Mouse (Mus musculus): ENCODE measurements at regions not wholly inside any gene's neighbourhood (a gene's known extent, or its start where the extent isn't known, plus 50 kb on each side); places are given as distances from the start of the nearest gene placed in this dataset.
A peak's percentile ranks its signal among the peaks of the same experiment; 100 is the strongest.

- ATAC-seq: no peak
Measured at GRCm38 (mm10) chr9:118204456-118204855, 54.5 kb upstream of the Cmc1 start.

GRCm38 (mm10) chr9:118206483-118206882, 56.5 kb upstream of the Cmc1 start:
- ATAC-seq: no peak

GRCm38 (mm10) chr9:118219696-118220095, 69.7 kb upstream of the Cmc1 start:
- ATAC-seq: no peak

- ATAC-seq: no peak
Measured at GRCm38 (mm10) chr9:118221186-118221585, 71.2 kb upstream of the Cmc1 start.

- ATAC-seq: no peak
Measured at GRCm38 (mm10) chr9:118227401-118228061, 77.6 kb upstream of the Cmc1 start.

- no peak for ATAC-seq
Measured at GRCm38 (mm10) chr9:118228691-118229427, 78.9 kb upstream of the Cmc1 start.

GRCm38 (mm10) chr9:118240711-118241110, 90.7 kb upstream of the Cmc1 start:
- no peak for ATAC-seq

GRCm38 (mm10) chr9:118246820-118247628, 97.0 kb upstream of the Cmc1 start:
- no peak for ATAC-seq

- no peak for ATAC-seq
Measured at GRCm38 (mm10) chr9:118253829-118254228, 103.9 kb upstream of the Cmc1 start.

GRCm38 (mm10) chr9:118255200-118255733, 105.3 kb upstream of the Cmc1 start:
- no peak for ATAC-seq

- ATAC-seq: no peak
Measured at GRCm38 (mm10) chr9:118255751-118256266, 105.8 kb upstream of the Cmc1 start.

GRCm38 (mm10) chr9:118266298-118266697, 116.3 kb upstream of the Cmc1 start:
- ATAC-seq: no peak

- peak; percentile 52 for ATAC-seq
Measured at GRCm38 (mm10) chr9:118271681-118272080, 121.7 kb upstream of the Cmc1 start.

- ATAC-seq: peak; percentile 76
Measured at GRCm38 (mm10) chr9:118272713-118273407, 122.9 kb upstream of the Cmc1 start.

GRCm38 (mm10) chr9:118285481-118285880, 135.5 kb upstream of the Cmc1 start:
- ATAC-seq: peak; percentile 89

GRCm38 (mm10) chr9:118287606-118288005, 137.6 kb upstream of the Cmc1 start:
- no peak for ATAC-seq

- ATAC-seq: no peak
Measured at GRCm38 (mm10) chr9:118292836-118293235, 142.9 kb upstream of the Cmc1 start.

GRCm38 (mm10) chr9:118294011-118294410, 144.0 kb upstream of the Cmc1 start:
- ATAC-seq: no peak

- ATAC-seq: peak; percentile 96
Measured at GRCm38 (mm10) chr9:118302785-118303384, 152.9 kb upstream of the Cmc1 start.

- ATAC-seq: no peak
Measured at GRCm38 (mm10) chr9:118318357-118319140, 159.5 kb upstream of the Eomes start.

- ATAC-seq: no peak
Measured at GRCm38 (mm10) chr9:118323796-118324195, 154.2 kb upstream of the Eomes start.
